Mouse (Mus musculus) layer of hippocampus, adult 2 months (tissue): ENCODE data around the gene Gstz1. TPM values are rescaled to one million over a fixed set of nuclear protein-coding genes. Genes with fewer than 3 reads are reported as not detected.
"Not testable (repeated sequence)": the region's sequence is repeated elsewhere in the genome, so short reads cannot be mapped to it uniquely, and the experiment has no call there.

Experiments used
- DNase-seq, 2 experiments: peaks; one replicate each; pipeline ENCODE4 v3.0.0; 2022; ENCODE audit warnings: low spot score in 2 of 2
- H3K27ac ChIP-seq: fragments of 200-600 bp; 2 replicates; pipeline ENCODE4 v1.8.1; 2022
- H3K4me3 ChIP-seq: fragments of 200-600 bp; 2 replicates; pipeline ENCODE4 v1.8.1; 2022; ENCODE audit warnings: mild to moderate bottlenecking
- CTCF ChIP-seq: fragments of 200-600 bp; conservative IDR thresholded peaks from 2 replicates; pipeline ENCODE4 v1.8.1; 2022; ENCODE audit warnings: antibody characterized with exemption, mild to moderate bottlenecking, moderate library complexity
- total RNA-seq, 2 experiments: library from RNA; stranded (reverse); gene quantifications; 2 replicates each; pipeline ENCODE4 v1.2.3; 2021

Gene Gstz1
- total RNA-seq, 2 experiments from 2014 or later: 48.7 to 50.9 TPM

GRCm38 (mm10) chr12:87137439-87138341, 9.3 kb upstream of the Gstz1 start:
- TF ChIP-seq CTCF: no peak
- no peak overlapping the region for H3K27ac ChIP-seq
- H3K4me3 ChIP-seq: no peak overlapping the region
- no peak for DNase-seq

GRCm38 (mm10) chr12:87138342-87138701, 8.6 kb upstream of the Gstz1 start:
- Histone ChIP-seq H3K4me3 (no peak overlapping the region), H3K27ac (no peak overlapping the region)
- no peak for TF ChIP-seq CTCF
- no peak for DNase-seq

GRCm38 (mm10) chr12:87138768-87139167, 8.2 kb upstream of the Gstz1 start:
- TF ChIP-seq CTCF: no peak
- no peak for DNase-seq
- no peak overlapping the region for H3K27ac ChIP-seq

GRCm38 (mm10) chr12:87142156-87142555, 4.8 kb upstream of the Gstz1 start:
- no peak overlapping the region for H3K27ac ChIP-seq
- TF ChIP-seq CTCF: peak; percentile 55
- no peak for DNase-seq
- no peak overlapping the region for H3K4me3 ChIP-seq

More at GRCm38 (mm10) chr12:87138768-87139167, 8.2 kb upstream of the Gstz1 start:
- H3K4me3 ChIP-seq: no peak overlapping the region

- peak; percentile 89 to 96 for DNase-seq
- Histone ChIP-seq H3K4me3 (peak within 1 kb of the TSS; percentile 77), H3K27ac (peak within 1 kb of the TSS; percentile 92)
- TF ChIP-seq CTCF: peak; percentile 27; the same call in 1 of the 2 replicates
These were observed 577 bp downstream of the Gstz1 start, which contains the start of gene Pomt2 for GRCm38 (mm10) chr12:87147395-87148089. Gene Pomt2, minus strand, starts transcription at chr12:87147968.

- peak overlapping the region; percentile 77 for H3K4me3 ChIP-seq
- DNase-seq: no peak
- no peak for TF ChIP-seq CTCF
- peak overlapping the region; percentile 92 for H3K27ac ChIP-seq
These were observed 1.2 kb downstream of the Gstz1 start for GRCm38 (mm10) chr12:87148136-87148535.

GRCm38 (mm10) chr12:87149471-87149870, 2.5 kb downstream of the Gstz1 start:
- no peak overlapping the region for H3K4me3 ChIP-seq
- TF ChIP-seq CTCF: no peak
- H3K27ac ChIP-seq: no peak overlapping the region
- no peak for DNase-seq

- not testable (repeated sequence) for H3K27ac ChIP-seq, H3K4me3 ChIP-seq, DNase-seq
These were observed 7.5 kb downstream of the Gstz1 start for GRCm38 (mm10) chr12:87154448-87154847.

- Histone ChIP-seq H3K27ac (no peak overlapping the region), H3K4me3 (no peak overlapping the region)
- TF ChIP-seq CTCF: no peak
- no peak for DNase-seq
These were observed 10.4 kb downstream of the Gstz1 start for GRCm38 (mm10) chr12:87157361-87157760.

GRCm38 (mm10) chr12:87158099-87158498, 11.1 kb downstream of the Gstz1 start:
- Histone ChIP-seq H3K27ac (no peak overlapping the region), H3K4me3 (no peak overlapping the region)
- DNase-seq: no peak
- TF ChIP-seq CTCF: no peak

GRCm38 (mm10) chr12:87160310-87160709, 13.3 kb downstream of the Gstz1 start:
- Histone ChIP-seq H3K4me3 (no peak overlapping the region), H3K27ac (no peak overlapping the region)
- no peak for DNase-seq
- TF ChIP-seq CTCF: no peak

- no peak for TF ChIP-seq CTCF
- DNase-seq: no peak
- Histone ChIP-seq H3K27ac (no peak overlapping the region), H3K4me3 (no peak overlapping the region)
These were observed 13.8 kb downstream of the Gstz1 start for GRCm38 (mm10) chr12:87160815-87161214.

- peak in 1 of 2 experiments; percentile 10 for DNase-seq
- no peak for TF ChIP-seq CTCF
- Histone ChIP-seq H3K4me3 (no peak overlapping the region), H3K27ac (peak overlapping the region; percentile 21; the same call in 1 of the 2 replicates)
These were observed 28.4 kb downstream of the Gstz1 start for GRCm38 (mm10) chr12:87175194-87175946.
